Mouse (Mus musculus) erythroblast, embryonic 14.5 days (primary cell): Measurements from ENCODE around the gene Ints7.

ENCODE experiments used
- GATA1 ChIP-seq: IDR thresholded peaks from 2 replicates; pipeline ENCODE4 v1.6.1; 2012; ENCODE audit warnings: low read length, inconsistent platforms, mixed read lengths
- TAL1 ChIP-seq: IDR thresholded peaks from 3 replicates; pipeline ENCODE4 v1.6.1; 2012; ENCODE audit warnings: low read length, inconsistent platforms, mixed read lengths

DNA sequence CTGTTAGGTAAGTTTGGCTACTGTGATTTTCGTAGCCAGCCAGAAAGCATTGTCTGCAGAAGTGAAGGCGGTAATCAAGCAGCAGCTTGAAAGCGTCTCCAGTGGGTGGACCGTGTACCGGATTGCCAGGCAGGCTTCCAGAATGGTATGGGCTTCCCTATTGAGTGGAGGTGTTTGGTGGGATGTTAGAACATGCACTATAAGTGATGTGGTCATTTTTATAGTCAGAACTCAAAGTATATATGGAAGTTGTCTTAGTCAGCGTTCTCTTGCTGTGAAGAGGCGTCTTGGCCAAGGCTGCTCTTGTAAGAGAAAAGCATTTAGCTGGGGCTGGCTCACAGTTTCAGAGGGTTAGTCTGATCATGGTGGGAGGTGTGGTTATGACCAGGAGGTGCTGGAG lies 34.9 kb downstream of the Ints7 start:
- no peak for TF ChIP-seq TAL1
- no peak for TF ChIP-seq GATA1
